Mouse (Mus musculus) ES-Bruce4 (cell line): ENCODE data around the gene Iqce. TPM values are rescaled to one million over a fixed set of nuclear protein-coding genes. Genes with fewer than 3 reads are reported as not detected.
A peak's percentile ranks its signal among the peaks of the same experiment; 100 is the strongest.

Experiments
- H3K27ac ChIP-seq: 2 replicates; pipeline ENCODE4 v1.5.1; 2012; ENCODE audit warnings: low read length, inconsistent platforms; ENCODE audit not compliant: insufficient read depth
- H3K27me3 ChIP-seq: 2 replicates; pipeline ENCODE4 v1.6.1; 2012; ENCODE audit warnings: mild to moderate bottlenecking, low read length, inconsistent platforms; ENCODE audit not compliant: control insufficient read depth, poor library complexity, insufficient read depth, severe bottlenecking
- H3K36me3 ChIP-seq: 2 replicates; pipeline ENCODE4 v1.6.1; 2012; ENCODE audit warnings: inconsistent platforms, mild to moderate bottlenecking, low read length, moderate library complexity; ENCODE audit not compliant: control insufficient read depth, poor library complexity, insufficient read depth, severe bottlenecking
- H3K4me1 ChIP-seq: one replicate; pipeline ENCODE4 v1.8.1; 2011; ENCODE audit warnings: low read length; ENCODE audit not compliant: control insufficient read depth, insufficient read depth
- H3K4me3 ChIP-seq: 2 replicates; pipeline ENCODE4 v1.5.1; 2011; ENCODE audit warnings: low read depth, mild to moderate bottlenecking, low read length
- H3K9ac ChIP-seq: 2 replicates; pipeline ENCODE4 v1.6.1; 2012; ENCODE audit warnings: low read depth, mild to moderate bottlenecking, inconsistent platforms; ENCODE audit not compliant: poor library complexity, severe bottlenecking
- H3K9me3 ChIP-seq: replicated peaks from 2 replicates; pipeline ENCODE4 v1.6.1; 2012; ENCODE audit warnings: mild to moderate bottlenecking, low read length, inconsistent platforms; ENCODE audit not compliant: control insufficient read depth, poor library complexity, insufficient read depth, severe bottlenecking
- CTCF ChIP-seq: IDR thresholded peaks from one replicate; pipeline ENCODE4 v1.8.1; 2011; ENCODE audit warnings: low read depth, low read length
- EP300 ChIP-seq: IDR thresholded peaks from 2 replicates; pipeline ENCODE4 v1.6.1; 2011; ENCODE audit warnings: low read depth, low read length; ENCODE audit not compliant: insufficient read depth
- POLR2A ChIP-seq: IDR thresholded peaks from one replicate; pipeline ENCODE4 v1.8.1; 2011; ENCODE audit warnings: low read length; ENCODE audit not compliant: insufficient read depth
- polyA plus RNA-seq: library from polyadenylated mRNA; stranded (reverse); fragments of >200 nt; gene quantifications from 2 replicates; pipeline ENCODE4 v1.2.4, GENCODE M21; 2011; ENCODE audit warnings: low read depth; ENCODE audit not compliant: missing spikeins, insufficient read depth, insufficient read length

The Iqce gene
- polyA plus RNA-seq, 1 experiment = 11.0 TPM

DNA sequence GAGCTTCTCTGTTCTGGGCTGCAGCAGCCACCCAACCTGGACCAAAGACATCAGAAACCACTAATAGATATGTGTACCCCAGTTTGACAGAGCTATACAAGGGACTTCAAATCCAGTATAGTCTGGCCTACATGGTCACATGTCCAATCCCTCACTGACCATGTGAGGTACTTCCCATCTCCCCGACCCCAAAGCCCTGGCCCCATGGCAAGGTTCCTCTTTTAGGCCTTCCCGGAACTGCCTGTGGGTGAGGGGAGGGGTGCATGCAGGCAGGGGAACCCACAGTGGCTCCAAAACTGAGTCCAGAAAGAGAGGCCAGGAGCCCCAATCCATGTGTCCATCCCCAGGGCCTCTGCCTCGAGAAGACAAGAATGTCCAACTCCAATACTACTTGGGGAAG is 60.1 kb downstream of the Iqce start:
- no peak overlapping the region for H3K9ac ChIP-seq
- no peak for TF ChIP-seq EP300
- TF ChIP-seq POLR2A = no peak
- TF ChIP-seq CTCF = no peak
- H3K4me1 ChIP-seq = no peaks in the 10 kb centered on the region
- no peak overlapping the region for H3K4me3 ChIP-seq
- H3K36me3 ChIP-seq = no peaks in the 10 kb centered on the region
- H3K27me3 ChIP-seq = no peaks in the 10 kb centered on the region
- H3K9me3 ChIP-seq = no peaks in the 10 kb centered on the region
- H3K27ac ChIP-seq = no peak overlapping the region

GRCm38 (mm10) chr5:140641254-140641928 is 60.8 kb downstream of the Iqce start:
- H3K9ac ChIP-seq = no peak overlapping the region
- no peaks in the 10 kb centered on the region for H3K27me3 ChIP-seq
- no peaks in the 10 kb centered on the region for H3K9me3 ChIP-seq
- H3K4me1 ChIP-seq = no peaks in the 10 kb centered on the region
- no peak overlapping the region for H3K4me3 ChIP-seq
- H3K27ac ChIP-seq = no peak overlapping the region
- TF ChIP-seq EP300 = no peak
- no peak for TF ChIP-seq POLR2A
- no peak for TF ChIP-seq CTCF
- H3K36me3 ChIP-seq = no peaks in the 10 kb centered on the region

- no peak overlapping the region for H3K4me3 ChIP-seq
- no peaks in the 10 kb centered on the region for H3K27me3 ChIP-seq
- no peak overlapping the region for H3K9ac ChIP-seq
- no peaks in the 10 kb centered on the region for H3K9me3 ChIP-seq
- H3K36me3 ChIP-seq = no peaks in the 10 kb centered on the region
- H3K27ac ChIP-seq = no peak overlapping the region
- TF ChIP-seq CTCF = peak; percentile 11
- no peak for TF ChIP-seq POLR2A
- H3K4me1 ChIP-seq = no peaks in the 10 kb centered on the region
These were observed 61.4 kb downstream of the Iqce start for GRCm38 (mm10) chr5:140640812-140641211.

GRCm38 (mm10) chr5:140639871-140640270 is 62.3 kb downstream of the Iqce start:
- no peaks in the 10 kb centered on the region for H3K36me3 ChIP-seq
- no peak overlapping the region for H3K27ac ChIP-seq
- no peaks in the 10 kb centered on the region for H3K4me1 ChIP-seq
- no peaks in the 10 kb centered on the region for H3K9me3 ChIP-seq
- no peak overlapping the region for H3K4me3 ChIP-seq
- H3K27me3 ChIP-seq = no peaks in the 10 kb centered on the region
- TF ChIP-seq CTCF = no peak
- no peak for TF ChIP-seq EP300
- no peak for TF ChIP-seq POLR2A
- no peak overlapping the region for H3K9ac ChIP-seq

GRCm38 (mm10) chr5:140639312-140639711 is 62.9 kb downstream of the Iqce start:
- no peak overlapping the region for H3K4me3 ChIP-seq
- H3K4me1 ChIP-seq = no peaks in the 10 kb centered on the region
- H3K27ac ChIP-seq = no peak overlapping the region
- no peaks in the 10 kb centered on the region for H3K27me3 ChIP-seq
- no peak for TF ChIP-seq EP300
- no peak for TF ChIP-seq POLR2A
- no peak for TF ChIP-seq CTCF
- H3K36me3 ChIP-seq = no peaks in the 10 kb centered on the region
- no peaks in the 10 kb centered on the region for H3K9me3 ChIP-seq
- H3K9ac ChIP-seq = no peak overlapping the region

- Histone ChIP-seq H3K4me1 (no peaks in the 10 kb centered on the region), H3K36me3 (no peaks in the 10 kb centered on the region), H3K27me3 (no peaks in the 10 kb centered on the region), H3K27ac (no peak overlapping the region), H3K4me3 (no peak overlapping the region), H3K9ac (no peak overlapping the region), H3K9me3 (no peaks in the 10 kb centered on the region)
- TF ChIP-seq EP300 (no peak), POLR2A (no peak), CTCF (no peak)
These were observed 63.7 kb downstream of the Iqce start for GRCm38 (mm10) chr5:140638484-140638883.
